Mouse (Mus musculus): ENCODE results near the gene Tspan13. TPM values are rescaled to one million over a fixed set of nuclear protein-coding genes. Genes with fewer than 3 reads are reported as not detected.

Tspan13 gene
- polyA plus RNA-seq, 1 experiment from 2014 or later = 132 TPM

Other genes with a start within 250 kb of the Tspan13 start
- gene Agr3, start 116.9 kb downstream of the Tspan13 start, polyA plus RNA-seq (2014; fragmentation: Nextera tagmentation; extraction: Ambion mirVana) = 0.76 and 0.84 TPM in 2 replicates
- 223 TPM in 2 replicates for gene Agr2, start 49.6 kb downstream of the Tspan13 start, polyA plus RNA-seq (2014; fragmentation: Nextera tagmentation; extraction: Ambion mirVana)
- 44.7 and 51.3 TPM in 2 replicates for gene Ankmy2, start 114.6 kb upstream of the Tspan13 start, polyA plus RNA-seq (2014; fragmentation: Nextera tagmentation; extraction: Ambion mirVana)
- gene Bzw2, start 115.6 kb upstream of the Tspan13 start, polyA plus RNA-seq (2014; fragmentation: Nextera tagmentation; extraction: Ambion mirVana) = 228 and 255 TPM in 2 replicates
- gene Lrrc72, start 210.9 kb upstream of the Tspan13 start, polyA plus RNA-seq (2014; fragmentation: Nextera tagmentation; extraction: Ambion mirVana) = not detected in 2 replicates